Mouse (Mus musculus): ENCODE results near the gene Ctnna3.

- TF ChIP-seq POLR2A (IDR thresholded peaks at IDR 0.05; ENCODE audit: borderline replicate concordance, extremely low read depth, insufficient read depth, insufficient read length, poor library complexity, severe bottlenecking) = no peak
- TF ChIP-seq CTCF (IDR thresholded peaks at IDR 0.05; ENCODE audit: borderline replicate concordance, extremely low read depth, insufficient read depth, insufficient read length) = no peak
These were observed 1053.4 kb downstream of the Ctnna3 start for GRCm38 (mm10) chr10:64483281-64483680.

Measured in brain, embryonic 14.5 days (tissue).